Mouse (Mus musculus): Measurements from ENCODE around the gene Ptcra. TPM values are rescaled to one million over a fixed set of nuclear protein-coding genes. Genes with fewer than 3 reads are reported as not detected.

The Ptcra gene
- polyA plus RNA-seq, 1 experiment from 2014 or later, result not detected

GRCm38 (mm10) chr17:46725731-46726645, 37.5 kb downstream of the Ptcra start:
- Histone ChIP-seq H3K4me1 (ENCODE audit: control insufficient read depth, insufficient read depth, low read length) (no peaks in the 10 kb centered on the region), H3K27ac (ENCODE audit: low read length) (no peak overlapping the region), H3K36me3 (ENCODE audit: control insufficient read depth, insufficient read depth, low read length) (peaks cover 4% of the 10 kb centered on the region; the same call in 1 of the 2 replicates), H3K27me3 (ENCODE audit: control insufficient read depth, insufficient read depth, low read depth, low read length) (peaks cover 2% of the 10 kb centered on the region; the same call in 1 of the 2 replicates), H3K4me2 (ENCODE audit: low read length) (no peak overlapping the region), H3K9me3 (replicated peaks; ENCODE audit: control insufficient read depth, low read length, poor library complexity, severe bottlenecking) (no peaks in the 10 kb centered on the region), H3K9ac (ENCODE audit: low read depth, low read length) (no peak overlapping the region), H3K4me3 (ENCODE audit: low read depth, low read length) (no peak overlapping the region)
- ATAC-seq, result no peak
- WGBS, result 94% methylated on average over 26 of the region's 26 CpGs

- no peaks in the 10 kb centered on the region for H3K4me1 ChIP-seq (ENCODE audit: control insufficient read depth, insufficient read depth, low read length)
- WGBS, result 44% methylated on average over 9 of the region's 9 CpGs
- peaks cover 2% of the 10 kb centered on the region; the same call in 1 of the 2 replicates for H3K27me3 ChIP-seq (ENCODE audit: control insufficient read depth, insufficient read depth, low read depth, low read length)
- no peak overlapping the region for H3K4me3 ChIP-seq (ENCODE audit: low read depth, low read length)
- H3K4me2 ChIP-seq (ENCODE audit: low read length), result no peak overlapping the region
- no peak overlapping the region for H3K27ac ChIP-seq (ENCODE audit: low read length)
- H3K9ac ChIP-seq (ENCODE audit: low read depth, low read length), result no peak overlapping the region
- H3K9me3 ChIP-seq (replicated peaks; ENCODE audit: control insufficient read depth, low read length, poor library complexity, severe bottlenecking), result no peaks in the 10 kb centered on the region
- no peak for ATAC-seq
- H3K36me3 ChIP-seq (ENCODE audit: control insufficient read depth, insufficient read depth, low read length), result peaks cover 6% of the 10 kb centered on the region; the same call in 1 of the 2 replicates
Measured at GRCm38 (mm10) chr17:46725273-46725672, 38.2 kb downstream of the Ptcra start.

- WGBS, result 82% methylated on average over 19 of the region's 20 CpGs
- Histone ChIP-seq H3K9me3 (replicated peaks; ENCODE audit: control insufficient read depth, low read length, poor library complexity, severe bottlenecking) (no peaks in the 10 kb centered on the region), H3K27ac (ENCODE audit: low read length) (no peak overlapping the region), H3K4me1 (ENCODE audit: control insufficient read depth, insufficient read depth, low read length) (no peaks in the 10 kb centered on the region), H3K4me3 (ENCODE audit: low read depth, low read length) (no peak overlapping the region), H3K36me3 (ENCODE audit: control insufficient read depth, insufficient read depth, low read length) (peaks cover 6% of the 10 kb centered on the region; the same call in 1 of the 2 replicates), H3K27me3 (ENCODE audit: control insufficient read depth, insufficient read depth, low read depth, low read length) (peaks cover 2% of the 10 kb centered on the region; the same call in 1 of the 2 replicates), H3K9ac (ENCODE audit: low read depth, low read length) (no peak overlapping the region), H3K4me2 (ENCODE audit: low read length) (no peak overlapping the region)
- no peak for ATAC-seq
Measured at GRCm38 (mm10) chr17:46724477-46725084, 38.9 kb downstream of the Ptcra start.

GRCm38 (mm10) chr17:46721077-46721476, 42.4 kb downstream of the Ptcra start:
- WGBS, result 91% methylated on average over 7 of the region's 7 CpGs
- peaks cover 15% of the 10 kb centered on the region for H3K36me3 ChIP-seq (ENCODE audit: control insufficient read depth, insufficient read depth, low read length)

GRCm38 (mm10) chr17:46714756-46715481, 48.6 kb downstream of the Ptcra start:
- no peaks in the 10 kb centered on the region for H3K9me3 ChIP-seq (replicated peaks; ENCODE audit: control insufficient read depth, low read length, poor library complexity, severe bottlenecking)
- H3K27me3 ChIP-seq (ENCODE audit: control insufficient read depth, insufficient read depth, low read depth, low read length), result no peaks in the 10 kb centered on the region
- H3K9ac ChIP-seq (ENCODE audit: low read depth, low read length), result no peak overlapping the region
- H3K4me2 ChIP-seq (ENCODE audit: low read length), result no peak overlapping the region
- H3K4me3 ChIP-seq (ENCODE audit: low read depth, low read length), result no peak overlapping the region
- ATAC-seq, result no peak
- peaks cover 11% of the 10 kb centered on the region for H3K36me3 ChIP-seq (ENCODE audit: control insufficient read depth, insufficient read depth, low read length)
- peaks cover 13% of the 10 kb centered on the region for H3K4me1 ChIP-seq (ENCODE audit: control insufficient read depth, insufficient read depth, low read length)
- 96% methylated on average over 11 of the region's 11 CpGs for WGBS
- H3K27ac ChIP-seq (ENCODE audit: low read length), result no peak overlapping the region

More at GRCm38 (mm10) chr17:46721077-46721476, 42.4 kb downstream of the Ptcra start:
- no peak for ATAC-seq
- Histone ChIP-seq H3K27me3 (ENCODE audit: control insufficient read depth, insufficient read depth, low read depth, low read length) (no peaks in the 10 kb centered on the region), H3K4me3 (ENCODE audit: low read depth, low read length) (no peak overlapping the region), H3K9ac (ENCODE audit: low read depth, low read length) (no peak overlapping the region), H3K9me3 (replicated peaks; ENCODE audit: control insufficient read depth, low read length, poor library complexity, severe bottlenecking) (no peaks in the 10 kb centered on the region), H3K27ac (ENCODE audit: low read length) (no peak overlapping the region), H3K4me2 (ENCODE audit: low read length) (no peak overlapping the region), H3K4me1 (ENCODE audit: control insufficient read depth, insufficient read depth, low read length) (no peaks in the 10 kb centered on the region)

GRCm38 (mm10) chr17:46713849-46714248, 49.7 kb downstream of the Ptcra start:
- no peak overlapping the region for H3K4me2 ChIP-seq (ENCODE audit: low read length)
- peaks cover 11% of the 10 kb centered on the region for H3K36me3 ChIP-seq (ENCODE audit: control insufficient read depth, insufficient read depth, low read length)
- ATAC-seq, result no peak
- H3K9me3 ChIP-seq (replicated peaks; ENCODE audit: control insufficient read depth, low read length, poor library complexity, severe bottlenecking), result no peaks in the 10 kb centered on the region
- no peaks in the 10 kb centered on the region for H3K27me3 ChIP-seq (ENCODE audit: control insufficient read depth, insufficient read depth, low read depth, low read length)
- peaks cover 13% of the 10 kb centered on the region for H3K4me1 ChIP-seq (ENCODE audit: control insufficient read depth, insufficient read depth, low read length)
- no peak overlapping the region for H3K4me3 ChIP-seq (ENCODE audit: low read depth, low read length)
- no peak overlapping the region for H3K27ac ChIP-seq (ENCODE audit: low read length)
- WGBS, result 91% methylated on average over 9 of the region's 9 CpGs
- no peak overlapping the region for H3K9ac ChIP-seq (ENCODE audit: low read depth, low read length)

- Histone ChIP-seq H3K4me2 (ENCODE audit: low read length) (peak overlapping the region; percentile 99), H3K9ac (ENCODE audit: low read depth, low read length) (peak overlapping the region; percentile 94), H3K9me3 (replicated peaks; ENCODE audit: control insufficient read depth, low read length, poor library complexity, severe bottlenecking) (no peaks in the 10 kb centered on the region), H3K4me1 (ENCODE audit: control insufficient read depth, insufficient read depth, low read length) (peaks cover 13% of the 10 kb centered on the region), H3K27ac (ENCODE audit: low read length) (no peak overlapping the region), H3K27me3 (ENCODE audit: control insufficient read depth, insufficient read depth, low read depth, low read length) (no peaks in the 10 kb centered on the region), H3K36me3 (ENCODE audit: control insufficient read depth, insufficient read depth, low read length) (peaks cover 11% of the 10 kb centered on the region), H3K4me3 (ENCODE audit: low read depth, low read length) (peak overlapping the region; percentile 99)
- no peak for ATAC-seq
- 77% methylated on average over 7 of the region's 7 CpGs for WGBS
Measured at GRCm38 (mm10) chr17:46712442-46712841, 51.1 kb downstream of the Ptcra start.

- peak overlapping the region; percentile 99 for H3K4me3 ChIP-seq (ENCODE audit: low read depth, low read length)
- peak overlapping the region; percentile 99 for H3K4me2 ChIP-seq (ENCODE audit: low read length)
- H3K27ac ChIP-seq (ENCODE audit: low read length), result peak overlapping the region; percentile 51; the same call in 1 of the 2 replicates
- peak; percentile 73 for ATAC-seq
- H3K9ac ChIP-seq (ENCODE audit: low read depth, low read length), result peak overlapping the region; percentile 94
- peaks cover 13% of the 10 kb centered on the region for H3K4me1 ChIP-seq (ENCODE audit: control insufficient read depth, insufficient read depth, low read length)
- H3K36me3 ChIP-seq (ENCODE audit: control insufficient read depth, insufficient read depth, low read length), result peaks cover 6% of the 10 kb centered on the region
- no peaks in the 10 kb centered on the region for H3K9me3 ChIP-seq (replicated peaks; ENCODE audit: control insufficient read depth, low read length, poor library complexity, severe bottlenecking)
- no peaks in the 10 kb centered on the region for H3K27me3 ChIP-seq (ENCODE audit: control insufficient read depth, insufficient read depth, low read depth, low read length)
- 1% methylated on average over 56 of the region's 76 CpGs for WGBS
Measured at GRCm38 (mm10) chr17:46711612-46712271, 51.8 kb downstream of the Ptcra start.
